Mouse (Mus musculus) megakaryocyte, adult 5-6 weeks (primary cell): ENCODE measurements around the gene Fzr1. TPM values are rescaled to one million over a fixed set of nuclear protein-coding genes. Genes with fewer than 3 reads are reported as not detected.

ENCODE experiments used
- ATAC-seq: 2 replicates; pipeline ENCODE4 v1.8.0; 2016; ENCODE audit warnings: mild to moderate bottlenecking, inconsistent platforms; ENCODE audit not compliant: poor library complexity, severe bottlenecking
- total RNA-seq, 2 experiments: library from RNA; stranded (forward) in 1 of 2; stranded (reverse) in 1 of 2; fragments of 153-499, 151-499 nt in 1 of 2; fragments of 221-1000, 200-1000 nt in 1 of 2; gene quantifications; 2 replicates each; pipeline versions ENCODE4 v1.2.3 to v1.2.4; 2015 to 2017

Fzr1 gene
- total RNA-seq, 2 experiments from 2014 or later: 20.9 to 22.7 TPM

GRCm38 (mm10) chr10:81416581-81417226, 38.4 kb upstream of the Fzr1 start:
- peak; percentile 43 for ATAC-seq

GRCm38 (mm10) chr10:81415549-81416310, 37.4 kb upstream of the Fzr1 start:
- no peak for ATAC-seq

- no peak for ATAC-seq
Measured at GRCm38 (mm10) chr10:81415146-81415545, 36.8 kb upstream of the Fzr1 start.

GRCm38 (mm10) chr10:81414682-81415081, 36.4 kb upstream of the Fzr1 start:
- ATAC-seq: no peak

- peak; percentile 67 for ATAC-seq
Measured at GRCm38 (mm10) chr10:81413310-81414261, 35.3 kb upstream of the Fzr1 start.

GRCm38 (mm10) chr10:81412586-81413309, 34.4 kb upstream of the Fzr1 start:
- ATAC-seq: no peak

- no peak for ATAC-seq
Measured at GRCm38 (mm10) chr10:81411471-81412400, 33.4 kb upstream of the Fzr1 start.

- ATAC-seq: no peak
Measured at GRCm38 (mm10) chr10:81410981-81411380, 32.7 kb upstream of the Fzr1 start.

DNA sequence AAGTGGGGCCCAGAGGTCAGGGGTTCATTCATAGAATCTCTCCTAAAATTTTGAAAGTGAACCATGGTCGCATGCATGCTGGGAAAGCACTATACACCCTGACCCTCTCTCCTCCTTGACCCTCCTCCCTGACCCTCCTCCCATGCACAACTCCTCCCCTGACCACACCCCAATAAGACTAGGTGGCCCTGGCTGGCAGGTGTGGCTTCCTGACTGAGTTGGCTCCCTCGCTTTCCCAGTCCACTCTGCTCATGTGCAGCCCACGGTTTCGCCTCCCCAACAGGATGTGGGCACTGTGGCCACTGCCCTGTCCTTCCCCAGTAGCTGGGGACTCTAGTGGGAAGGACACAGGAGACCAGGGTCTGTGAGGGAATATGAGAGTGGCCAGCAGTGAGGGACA, 32.0 kb upstream of the Fzr1 start:
- no peak for ATAC-seq

GRCm38 (mm10) chr10:81409330-81409729, 31.0 kb upstream of the Fzr1 start:
- ATAC-seq: no peak

DNA sequence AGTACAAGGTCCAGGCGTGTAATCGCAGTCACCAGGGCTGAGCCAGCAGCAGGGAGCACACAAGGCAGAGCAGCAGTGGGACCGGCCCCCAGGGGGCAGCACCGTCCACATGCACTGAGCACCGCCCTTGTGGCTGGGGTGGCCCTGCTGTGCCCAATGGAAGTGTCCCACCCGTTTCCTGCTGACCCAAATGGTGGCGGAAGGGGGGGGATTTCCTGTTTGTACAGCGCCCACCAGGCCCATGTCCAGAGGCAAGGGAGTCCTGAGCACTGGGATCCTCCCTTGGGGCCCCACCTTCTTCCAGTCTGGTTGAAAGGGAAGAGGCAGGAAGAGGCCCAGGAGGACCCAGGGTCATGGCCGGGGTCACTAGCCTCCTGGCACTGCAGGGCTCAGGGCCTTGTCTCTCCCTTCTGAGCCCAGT, 30.6 kb upstream of the Fzr1 start:
- ATAC-seq: peak; percentile 60

DNA sequence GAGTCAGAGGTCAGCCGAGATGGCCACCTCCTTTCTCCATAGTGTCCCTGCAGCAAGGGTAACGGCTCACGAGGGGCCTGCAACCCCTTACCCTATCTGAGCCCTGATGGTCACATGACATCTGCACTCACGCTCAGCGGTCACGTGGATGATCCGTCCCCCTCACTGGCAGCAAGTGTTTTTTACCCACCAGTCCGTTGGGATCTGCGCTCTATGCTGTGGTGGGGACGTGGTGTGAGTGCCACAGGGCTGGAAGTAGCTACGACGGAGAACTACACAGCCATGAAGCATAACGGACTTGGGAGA, 30.1 kb upstream of the Fzr1 start:
- ATAC-seq: no peak

GRCm38 (mm10) chr10:81407539-81408423, 29.5 kb upstream of the Fzr1 start:
- ATAC-seq: peak; percentile 75

GRCm38 (mm10) chr10:81406504-81407440, 28.5 kb upstream of the Fzr1 start:
- ATAC-seq: no peak

GRCm38 (mm10) chr10:81405588-81406201, 27.4 kb upstream of the Fzr1 start:
- peak; percentile 34 for ATAC-seq

GRCm38 (mm10) chr10:81404720-81405119, 26.4 kb upstream of the Fzr1 start:
- peak; percentile 60 for ATAC-seq

DNA sequence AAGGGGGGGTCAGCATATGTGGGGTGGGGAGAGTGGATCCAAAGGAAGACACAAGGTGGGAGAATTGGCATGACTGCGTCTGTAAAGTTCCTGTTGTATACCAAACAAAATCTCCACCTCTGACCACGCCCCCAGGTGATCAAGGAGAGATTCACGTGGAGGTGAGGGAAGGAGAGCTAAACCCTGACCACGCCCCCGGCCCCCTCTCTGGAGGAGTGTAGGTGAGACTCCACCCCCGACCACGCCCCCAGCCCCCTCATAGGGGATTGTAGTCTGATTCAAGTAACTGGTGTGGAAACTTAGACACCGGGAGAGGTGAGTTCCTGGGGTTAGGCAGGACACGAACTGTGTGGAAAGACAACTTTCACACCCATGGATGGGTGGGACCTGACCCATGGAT, 25.8 kb upstream of the Fzr1 start:
- ATAC-seq: no peak
